Mouse (Mus musculus) neural tube, embryonic 12.5 days (tissue): ENCODE measurements around the gene Edc4. TPM values are rescaled to one million over a fixed set of nuclear protein-coding genes. Genes with fewer than 3 reads are reported as not detected.

ENCODE experiments used
- ATAC-seq: fragments of 200-750 bp; cut with Nextera tagmentation; 2 replicates; pipeline ENCODE4 v1.8.0; 2017; ENCODE audit warnings: low read depth, mild to moderate bottlenecking, moderate TSS enrichment, moderate library complexity; ENCODE audit not compliant: low FRiP score
- H3K27ac ChIP-seq: fragments of 300-500 bp; sonication (generic); 2 replicates; pipeline ENCODE4 v1.5.1; 2016
- H3K27me3 ChIP-seq: fragments of 300-500 bp; sonication (generic); replicated peaks from 2 replicates; pipeline ENCODE4 v1.6.1; 2016; ENCODE audit warnings: mild to moderate bottlenecking
- H3K36me3 ChIP-seq: fragments of 300-500 bp; sonication (generic); 2 replicates; pipeline ENCODE4 v1.6.1; 2016; ENCODE audit warnings: mild to moderate bottlenecking
- H3K4me1 ChIP-seq: fragments of 300-500 bp; sonication (generic); 2 replicates; pipeline ENCODE4 v1.6.1; 2016
- H3K4me2 ChIP-seq: fragments of 300-500 bp; sonication (generic); replicated peaks from 2 replicates; pipeline ENCODE4 v1.6.1; 2016; ENCODE audit warnings: mild to moderate bottlenecking
- H3K4me3 ChIP-seq: fragments of 300-500 bp; sonication (generic); 2 replicates; pipeline ENCODE4 v1.5.1; 2016
- H3K9ac ChIP-seq: fragments of 300-500 bp; sonication (generic); 2 replicates; pipeline ENCODE4 v1.6.1; 2016; ENCODE audit warnings: mild to moderate bottlenecking
- H3K9me3 ChIP-seq: fragments of 300-500 bp; sonication (generic); 2 replicates; pipeline ENCODE4 v1.6.1; 2016; ENCODE audit warnings: mild to moderate bottlenecking
- WGBS: fragments of 180-500 bp; shearing (Covaris S2); methylation state at CpG from one replicate; pipeline ENCODE4 v1.1.7; 2016; 5-methylcytosine and 5-hydroxymethylcytosine counted together
- polyA plus RNA-seq: library from polyadenylated mRNA; unstranded; fragments of >200 nt; fragmentation: Nextera tagmentation; extraction: Ambion mirVana; gene quantifications from 2 replicates; pipeline ENCODE4 v1.2.1, GENCODE M21; 2016

Gene Edc4
- polyA plus RNA-seq, 1 experiment from 2014 or later: 62.0 TPM

GRCm38 (mm10) chr8:105935105-105935504 is 54.4 kb downstream of the Edc4 start:
- peaks cover 23% of the 10 kb centered on the region for H3K4me1 ChIP-seq
- H3K27me3 ChIP-seq: no peaks in the 10 kb centered on the region
- H3K4me3 ChIP-seq: no peak overlapping the region
- peaks cover 6% of the 10 kb centered on the region; the same call in 1 of the 2 replicates for H3K36me3 ChIP-seq
- ATAC-seq: no peak
- 89% methylated on average over 6 of the region's 6 CpGs for WGBS
- H3K9ac ChIP-seq: no peak overlapping the region
- H3K27ac ChIP-seq: no peak overlapping the region
- H3K4me2 ChIP-seq: no peak overlapping the region
- H3K9me3 ChIP-seq: no peaks in the 10 kb centered on the region

GRCm38 (mm10) chr8:105935863-105936603 is 55.4 kb downstream of the Edc4 start:
- Histone ChIP-seq H3K9ac (peak overlapping the region; percentile 81; the same call in 1 of the 2 replicates), H3K4me3 (peak overlapping the region; percentile 71), H3K4me2 (peak overlapping the region; percentile 97), H3K27me3 (no peaks in the 10 kb centered on the region), H3K36me3 (peaks cover 6% of the 10 kb centered on the region; the same call in 1 of the 2 replicates), H3K4me1 (peaks cover 19% of the 10 kb centered on the region), H3K27ac (no peak overlapping the region), H3K9me3 (no peaks in the 10 kb centered on the region)
- WGBS: 29% methylated on average over 7 of the region's 7 CpGs
- no peak for ATAC-seq

GRCm38 (mm10) chr8:105936866-105937475 is 56.3 kb downstream of the Edc4 start:
- peak; percentile 84 for ATAC-seq
- Histone ChIP-seq H3K4me2 (peak overlapping the region; percentile 97), H3K4me1 (peaks cover 19% of the 10 kb centered on the region), H3K9me3 (no peaks in the 10 kb centered on the region), H3K4me3 (peak overlapping the region; percentile 71), H3K9ac (peak overlapping the region; percentile 81), H3K36me3 (peaks cover 6% of the 10 kb centered on the region; the same call in 1 of the 2 replicates), H3K27ac (peak overlapping the region; percentile 82), H3K27me3 (no peaks in the 10 kb centered on the region)
- under 1% methylated on average over 30 of the region's 30 CpGs for WGBS

GRCm38 (mm10) chr8:105937496-105938305 is 57.0 kb downstream of the Edc4 start:
- Histone ChIP-seq H3K4me3 (peak overlapping the region; percentile 71), H3K9ac (peak overlapping the region; percentile 81), H3K27me3 (no peaks in the 10 kb centered on the region), H3K36me3 (no peaks in the 10 kb centered on the region), H3K27ac (peak overlapping the region; percentile 82; the same call in 1 of the 2 replicates), H3K9me3 (no peaks in the 10 kb centered on the region), H3K4me1 (peaks cover 19% of the 10 kb centered on the region), H3K4me2 (peak overlapping the region; percentile 97)
- peak; percentile 56 for ATAC-seq
- WGBS: 3% methylated on average over 33 of the region's 33 CpGs

- H3K9ac ChIP-seq: peak within 1 kb of the TSS; percentile 81
- no peaks in the 10 kb centered on the region for H3K9me3 ChIP-seq
- H3K27ac ChIP-seq: peak within 1 kb of the TSS; percentile 82; the same call in 1 of the 2 replicates
- H3K4me1 ChIP-seq: peaks cover 19% of the 10 kb centered on the region
- WGBS: 43% methylated on average over 4 of the region's 4 CpGs
- no peaks in the 10 kb centered on the region for H3K27me3 ChIP-seq
- ATAC-seq: no peak
- H3K4me3 ChIP-seq: peak within 1 kb of the TSS; percentile 71
- peaks cover 4% of the 10 kb centered on the region; the same call in 1 of the 2 replicates for H3K36me3 ChIP-seq
- peak within 1 kb of the TSS; percentile 97 for H3K4me2 ChIP-seq
These were observed 57.6 kb downstream of the Edc4 start, which contains the start of gene Psmb10 for GRCm38 (mm10) chr8:105938306-105938669. Gene Psmb10, minus strand, starts transcription at chr8:105938444.

- Histone ChIP-seq H3K9me3 (no peaks in the 10 kb centered on the region), H3K36me3 (peaks cover 21% of the 10 kb centered on the region; the same call in 1 of the 2 replicates), H3K27me3 (no peaks in the 10 kb centered on the region), H3K4me3 (no peak overlapping the region), H3K27ac (no peak overlapping the region), H3K4me2 (no peak overlapping the region), H3K4me1 (peaks cover 6% of the 10 kb centered on the region; the same call in 1 of the 2 replicates), H3K9ac (no peak overlapping the region)
- WGBS: 95% methylated on average over 11 of the region's 11 CpGs
- no peak for ATAC-seq
These were observed 61.3 kb downstream of the Edc4 start for GRCm38 (mm10) chr8:105942026-105942425.

GRCm38 (mm10) chr8:105942542-105942941 is 61.9 kb downstream of the Edc4 start:
- Histone ChIP-seq H3K4me3 (no peak overlapping the region), H3K27me3 (no peaks in the 10 kb centered on the region), H3K4me2 (no peak overlapping the region), H3K36me3 (peaks cover 21% of the 10 kb centered on the region; the same call in 1 of the 2 replicates), H3K9ac (no peak overlapping the region), H3K27ac (no peak overlapping the region), H3K4me1 (peaks cover 6% of the 10 kb centered on the region; the same call in 1 of the 2 replicates), H3K9me3 (no peaks in the 10 kb centered on the region)
- ATAC-seq: no peak
- 93% methylated on average over 5 of the region's 5 CpGs for WGBS

GRCm38 (mm10) chr8:105943321-105943739 is 62.6 kb downstream of the Edc4 start, which contains the start of gene Lcat:
Gene Lcat, minus strand, starts transcription at chr8:105943382.
- ATAC-seq: no peak
- Histone ChIP-seq H3K4me1 (no peaks in the 10 kb centered on the region), H3K36me3 (peaks cover 21% of the 10 kb centered on the region; the same call in 1 of the 2 replicates), H3K27me3 (no peaks in the 10 kb centered on the region), H3K4me3 (no peak within 1 kb of the TSS), H3K9me3 (no peaks in the 10 kb centered on the region), H3K27ac (no peak within 1 kb of the TSS), H3K4me2 (no peak within 1 kb of the TSS), H3K9ac (no peak within 1 kb of the TSS)
- 83% methylated on average over 8 of the region's 8 CpGs for WGBS

Other genes starting within 250 kb of the Edc4 start
- 120 and 127 TPM in 2 replicates for gene Ctcf, start 244.3 kb upstream of the Edc4 start, polyA plus RNA-seq
- gene Agrp, start 243.5 kb upstream of the Edc4 start, polyA plus RNA-seq: 1.5 and 2.0 TPM in 2 replicates
- 12.4 and 13.8 TPM in 2 replicates for gene Carmil2, start 194.6 kb upstream of the Edc4 start, polyA plus RNA-seq
- 84.1 and 90.7 TPM in 2 replicates for gene Acd, start 179.8 kb upstream of the Edc4 start, polyA plus RNA-seq
- 31.9 and 38.5 TPM in 2 replicates for gene Pard6a, start 179.7 kb upstream of the Edc4 start, polyA plus RNA-seq
- not detected in 2 replicates for gene 4933405L10Rik, start 173.2 kb upstream of the Edc4 start, polyA plus RNA-seq
- 19.4 and 20.3 TPM in 2 replicates for gene Enkd1, start 172.7 kb upstream of the Edc4 start, polyA plus RNA-seq
- 63.1 and 64.6 TPM in 2 replicates for gene Gfod2, start 122.2 kb upstream of the Edc4 start, polyA plus RNA-seq
- 14.6 and 15.2 TPM in 2 replicates for gene Ranbp10, start 53.5 kb upstream of the Edc4 start, polyA plus RNA-seq
- gene Tsnaxip1, start 53.1 kb upstream of the Edc4 start, polyA plus RNA-seq: 0.24 and 0.27 TPM in 2 replicates
- gene Cenpt, start 27.6 kb upstream of the Edc4 start, polyA plus RNA-seq: 58.6 and 61.8 TPM in 2 replicates
- gene Thap11, start 25.7 kb upstream of the Edc4 start, polyA plus RNA-seq: 73.0 and 77.7 TPM in 2 replicates
- gene Nutf2, start 20.3 kb upstream of the Edc4 start, polyA plus RNA-seq: 238 and 249 TPM in 2 replicates
- gene Nrn1l, start 12.7 kb downstream of the Edc4 start, polyA plus RNA-seq: 0.73 TPM in 1 of 2 replicates, not detected in the other
- 20.0 and 20.8 TPM in 2 replicates for gene Pskh1, start 19.6 kb downstream of the Edc4 start, polyA plus RNA-seq
- gene Ctrl, start 53.0 kb downstream of the Edc4 start, polyA plus RNA-seq: 2.3 and 2.4 TPM in 2 replicates
- gene Psmb10, start 57.6 kb downstream of the Edc4 start, polyA plus RNA-seq: 27.9 and 30.7 TPM in 2 replicates
- 0.85 and 0.98 TPM in 2 replicates for gene Lcat, start 62.5 kb downstream of the Edc4 start, polyA plus RNA-seq
- gene Slc12a4, start 85.2 kb downstream of the Edc4 start, polyA plus RNA-seq: 11.8 and 13.9 TPM in 2 replicates
- gene Dpep3, start 98.5 kb downstream of the Edc4 start, polyA plus RNA-seq: not detected in 2 replicates
- gene Dus2, start 110.5 kb downstream of the Edc4 start, polyA plus RNA-seq: 17.9 and 19.6 TPM in 2 replicates
- not detected in 2 replicates for gene Dpep2nb, start 125.1 kb downstream of the Edc4 start, polyA plus RNA-seq
- 19.7 and 20.9 TPM in 2 replicates for gene Ddx28, start 131.0 kb downstream of the Edc4 start, polyA plus RNA-seq
- gene Nfatc3, start 178.0 kb downstream of the Edc4 start, polyA plus RNA-seq: 4.4 and 5.6 TPM in 2 replicates